Mouse (Mus musculus) ES-Bruce4 (cell line): ENCODE results near the gene Obp2a.

ENCODE experiments used
- EP300 ChIP-seq: IDR thresholded peaks from 2 replicates; pipeline ENCODE4 v1.6.1; 2011; ENCODE audit warnings: low read depth, low read length; ENCODE audit not compliant: insufficient read depth
- POLR2A ChIP-seq: IDR thresholded peaks from one replicate; pipeline ENCODE4 v1.8.1; 2011; ENCODE audit warnings: low read length; ENCODE audit not compliant: insufficient read depth

DNA sequence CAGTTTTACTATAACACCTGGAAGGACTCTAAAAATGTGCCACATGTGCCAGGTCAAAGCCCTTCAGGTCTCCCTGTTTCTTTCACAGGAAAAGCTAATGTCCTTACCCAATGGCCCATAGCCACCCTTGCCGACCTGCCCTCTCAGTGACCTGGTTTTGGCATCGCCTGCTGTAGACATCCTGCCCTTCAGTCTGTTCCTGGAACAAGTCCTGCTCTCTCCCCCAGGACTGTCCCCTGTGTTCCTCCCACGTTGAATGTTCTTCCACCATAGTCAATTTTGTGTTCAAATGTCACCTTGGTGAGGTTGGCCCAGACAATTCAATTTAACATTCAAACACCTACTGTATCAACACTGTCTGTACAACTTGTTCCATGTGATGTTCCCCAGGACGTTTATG is 2.9 kb upstream of the Obp2a start:
- TF ChIP-seq EP300 (no peak), POLR2A (no peak)
